Mouse (Mus musculus): ENCODE measurements around the gene Cdh13. TPM values are rescaled to one million over a fixed set of nuclear protein-coding genes. Genes with fewer than 3 reads are reported as not detected.

Gene Cdh13
- polyA plus RNA-seq, 1 experiment: 38.3 TPM

GRCm38 (mm10) chr8:118289525-118289924, 6.0 kb downstream of the Cdh13 start:
- Histone ChIP-seq H3K4me1 (ENCODE audit: control insufficient read depth, insufficient read depth, low read length) (no peaks in the 10 kb centered on the region; the same call in none of the 2 replicates), H3K27ac (ENCODE audit: insufficient read depth, low read length) (no peak overlapping the region), H3K4me3 (ENCODE audit: insufficient read depth, low read length) (no peak overlapping the region)
- no peak for TF ChIP-seq POLR2A (IDR thresholded peaks at IDR 0.05; ENCODE audit: extremely low read depth, insufficient read depth, low read length)
- TF ChIP-seq CTCF (IDR thresholded peaks at IDR 0.05; ENCODE audit: extremely low read depth, insufficient read depth, low read length): no peak

- no peaks in the 10 kb centered on the region; the same call in none of the 2 replicates for H3K4me1 ChIP-seq (ENCODE audit: control insufficient read depth, insufficient read depth, low read length)
- no peak for TF ChIP-seq POLR2A (IDR thresholded peaks at IDR 0.05; ENCODE audit: extremely low read depth, insufficient read depth, low read length)
- no peak for TF ChIP-seq CTCF (IDR thresholded peaks at IDR 0.05; ENCODE audit: extremely low read depth, insufficient read depth, low read length)
- H3K27ac ChIP-seq (ENCODE audit: insufficient read depth, low read length): no peak overlapping the region
- no peak overlapping the region for H3K4me3 ChIP-seq (ENCODE audit: insufficient read depth, low read length)
These were observed 6.7 kb downstream of the Cdh13 start for GRCm38 (mm10) chr8:118290266-118290665.

- Histone ChIP-seq H3K4me3 (ENCODE audit: insufficient read depth, low read length) (no peak overlapping the region), H3K4me1 (ENCODE audit: control insufficient read depth, insufficient read depth, low read length) (no peaks in the 10 kb centered on the region), H3K27ac (ENCODE audit: insufficient read depth, low read length) (no peak overlapping the region)
- no peak for TF ChIP-seq POLR2A (IDR thresholded peaks at IDR 0.05; ENCODE audit: extremely low read depth, insufficient read depth, low read length)
- TF ChIP-seq CTCF (IDR thresholded peaks at IDR 0.05; ENCODE audit: extremely low read depth, insufficient read depth, low read length): no peak
These were observed 12.9 kb downstream of the Cdh13 start for GRCm38 (mm10) chr8:118296477-118296876.

GRCm38 (mm10) chr8:118306957-118307356, 23.4 kb downstream of the Cdh13 start:
- Histone ChIP-seq H3K27ac (ENCODE audit: insufficient read depth, low read length) (no peak overlapping the region), H3K4me1 (ENCODE audit: control insufficient read depth, insufficient read depth, low read length) (no peaks in the 10 kb centered on the region), H3K4me3 (ENCODE audit: insufficient read depth, low read length) (no peak overlapping the region)
- TF ChIP-seq POLR2A (IDR thresholded peaks at IDR 0.05; ENCODE audit: extremely low read depth, insufficient read depth, low read length) (no peak), CTCF (IDR thresholded peaks at IDR 0.05; ENCODE audit: extremely low read depth, insufficient read depth, low read length) (no peak)

GRCm38 (mm10) chr8:118309106-118309505, 25.6 kb downstream of the Cdh13 start:
- no peak for TF ChIP-seq CTCF (IDR thresholded peaks at IDR 0.05; ENCODE audit: extremely low read depth, insufficient read depth, low read length)
- TF ChIP-seq POLR2A (IDR thresholded peaks at IDR 0.05; ENCODE audit: extremely low read depth, insufficient read depth, low read length): no peak
- H3K4me3 ChIP-seq (ENCODE audit: insufficient read depth, low read length): no peak overlapping the region
- no peak overlapping the region for H3K27ac ChIP-seq (ENCODE audit: insufficient read depth, low read length)
- 0 out of 2 replicates have a peak, but pooled peaks cover 1% of the 10 kb centered on the region for H3K4me1 ChIP-seq (ENCODE audit: control insufficient read depth, insufficient read depth, low read length)

- Histone ChIP-seq H3K4me1 (ENCODE audit: control insufficient read depth, insufficient read depth, low read length) (0 out of 2 replicates have a peak, but pooled peaks cover 1% of the 10 kb centered on the region), H3K27ac (ENCODE audit: insufficient read depth, low read length) (no peak overlapping the region), H3K4me3 (ENCODE audit: insufficient read depth, low read length) (no peak overlapping the region)
- no peak for TF ChIP-seq CTCF (IDR thresholded peaks at IDR 0.05; ENCODE audit: extremely low read depth, insufficient read depth, low read length)
- TF ChIP-seq POLR2A (IDR thresholded peaks at IDR 0.05; ENCODE audit: extremely low read depth, insufficient read depth, low read length): no peak
These were observed 30.1 kb downstream of the Cdh13 start for GRCm38 (mm10) chr8:118313426-118314187.

GRCm38 (mm10) chr8:118314188-118314563, 30.6 kb downstream of the Cdh13 start:
- Histone ChIP-seq H3K27ac (ENCODE audit: insufficient read depth, low read length) (no peak overlapping the region), H3K4me3 (ENCODE audit: insufficient read depth, low read length) (no peak overlapping the region), H3K4me1 (ENCODE audit: control insufficient read depth, insufficient read depth, low read length) (0 out of 2 replicates have a peak, but pooled peaks cover 1% of the 10 kb centered on the region)
- TF ChIP-seq CTCF (IDR thresholded peaks at IDR 0.05; ENCODE audit: extremely low read depth, insufficient read depth, low read length): no peak
- no peak for TF ChIP-seq POLR2A (IDR thresholded peaks at IDR 0.05; ENCODE audit: extremely low read depth, insufficient read depth, low read length)

GRCm38 (mm10) chr8:118314932-118315331, 31.4 kb downstream of the Cdh13 start:
- Histone ChIP-seq H3K4me1 (ENCODE audit: control insufficient read depth, insufficient read depth, low read length) (0 out of 2 replicates have a peak, but pooled peaks cover 1% of the 10 kb centered on the region), H3K4me3 (ENCODE audit: insufficient read depth, low read length) (no peak overlapping the region), H3K27ac (ENCODE audit: insufficient read depth, low read length) (no peak overlapping the region)
- TF ChIP-seq CTCF (IDR thresholded peaks at IDR 0.05; ENCODE audit: extremely low read depth, insufficient read depth, low read length): no peak
- TF ChIP-seq POLR2A (IDR thresholded peaks at IDR 0.05; ENCODE audit: extremely low read depth, insufficient read depth, low read length): no peak

- H3K27ac ChIP-seq (ENCODE audit: insufficient read depth, low read length): no peak overlapping the region
- H3K4me1 ChIP-seq (ENCODE audit: control insufficient read depth, insufficient read depth, low read length): peaks cover 3% of the 10 kb centered on the region; the same call in 1 of the 2 replicates
- no peak for TF ChIP-seq POLR2A (IDR thresholded peaks at IDR 0.05; ENCODE audit: extremely low read depth, insufficient read depth, low read length)
- no peak for TF ChIP-seq CTCF (IDR thresholded peaks at IDR 0.05; ENCODE audit: extremely low read depth, insufficient read depth, low read length)
- no peak overlapping the region for H3K4me3 ChIP-seq (ENCODE audit: insufficient read depth, low read length)
These were observed 32.9 kb downstream of the Cdh13 start for GRCm38 (mm10) chr8:118316440-118316839.

GRCm38 (mm10) chr8:118320566-118320965, 37.0 kb downstream of the Cdh13 start:
- no peak overlapping the region for H3K4me3 ChIP-seq (ENCODE audit: insufficient read depth, low read length)
- peaks cover 2% of the 10 kb centered on the region; the same call in 1 of the 2 replicates for H3K4me1 ChIP-seq (ENCODE audit: control insufficient read depth, insufficient read depth, low read length)
- no peak overlapping the region for H3K27ac ChIP-seq (ENCODE audit: insufficient read depth, low read length)
- TF ChIP-seq CTCF (IDR thresholded peaks at IDR 0.05; ENCODE audit: extremely low read depth, insufficient read depth, low read length) (no peak), POLR2A (IDR thresholded peaks at IDR 0.05; ENCODE audit: extremely low read depth, insufficient read depth, low read length) (no peak)

All from cortical plate, adult 2 months (tissue).